Mouse (Mus musculus): ENCODE measurements around the gene Eif4g1. TPM values are rescaled to one million over a fixed set of nuclear protein-coding genes. Genes with fewer than 3 reads are reported as not detected.
A peak's percentile ranks its signal among the peaks of the same experiment; 100 is the strongest.

Gene Eif4g1
- polyA plus RNA-seq, 1 experiment from 2014 or later = 183 TPM

DNA sequence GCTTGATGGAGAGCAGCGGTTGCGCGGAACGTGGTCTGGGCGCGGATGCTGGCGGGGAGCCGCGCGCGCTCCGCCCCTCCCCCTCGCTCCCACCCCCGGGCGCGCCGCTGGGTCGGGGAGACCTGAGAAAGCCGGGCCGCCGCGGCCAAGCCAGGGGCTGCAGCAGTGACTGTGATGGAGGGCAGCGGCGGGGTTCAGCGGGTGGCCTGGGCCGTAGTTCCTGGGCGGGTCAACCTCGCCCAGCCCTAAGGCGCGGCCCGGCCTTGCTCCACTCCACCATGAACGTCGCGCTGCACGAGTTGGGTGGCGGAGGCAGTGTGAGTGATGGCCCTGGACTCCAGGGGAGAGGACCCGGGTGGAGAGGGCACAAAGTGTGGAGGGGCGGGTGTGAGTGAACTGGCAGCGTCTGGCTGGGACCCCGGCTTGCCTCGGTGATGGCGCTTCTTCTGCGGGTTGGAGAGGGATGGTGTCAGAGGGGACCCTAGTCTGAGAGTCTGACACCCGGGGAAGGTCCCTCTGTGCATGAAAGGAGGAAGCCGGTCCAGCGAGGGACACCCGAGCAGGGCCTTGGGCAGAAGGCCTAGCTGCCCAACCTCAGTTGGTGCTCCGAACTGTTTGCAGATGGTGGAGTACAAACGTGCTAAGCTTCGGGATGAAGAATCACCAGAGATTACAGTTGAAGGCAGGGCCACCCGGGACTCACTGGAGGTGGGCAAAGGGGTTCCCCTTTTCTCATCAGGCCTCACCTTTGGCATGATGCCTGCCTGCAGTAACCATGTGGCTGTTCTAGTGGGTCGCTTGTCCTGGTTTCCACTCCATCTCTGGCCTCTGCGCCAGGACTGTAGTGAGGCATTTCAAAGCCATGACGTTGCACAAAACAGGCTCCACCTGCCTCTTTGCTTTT, 38.1 kb upstream of the Eif4g1 start, which contains the start of gene Ece2:
Ece2 (plus strand) TSS at position 98 of the 904 bp plus-strand sequence.
- peaks cover 16% of the 10 kb centered on the region for H3K27me3 ChIP-seq (ENCODE audit: insufficient read depth, low read length)
- no peaks in the 10 kb centered on the region for H3K36me3 ChIP-seq (ENCODE audit: insufficient read depth, low read length)
- H3K4me2 ChIP-seq (replicated peaks; ENCODE audit: low read depth, low read length) = peak within 1 kb of the TSS; percentile 96
- WGBS = 7% methylated on average over 54 of the region's 54 CpGs
- H3K9me3 ChIP-seq (ENCODE audit: low read length) = no peaks in the 10 kb centered on the region
- no peak within 1 kb of the TSS for H3K27ac ChIP-seq (ENCODE audit: low read length)
- ATAC-seq (ENCODE audit: low FRiP score, low TSS enrichment) = peak; percentile 80; the same call in 1 of the 2 replicates
- H3K9ac ChIP-seq (replicated peaks; ENCODE audit: low read length) = peak within 1 kb of the TSS; percentile 71
- H3K4me1 ChIP-seq (ENCODE audit: insufficient read depth, low read length) = peaks cover 12% of the 10 kb centered on the region
- peak within 1 kb of the TSS; percentile 61 for H3K4me3 ChIP-seq (ENCODE audit: low read length)

GRCm38 (mm10) chr16:20637410-20637809, 30.7 kb upstream of the Eif4g1 start:
- no peak overlapping the region for H3K27ac ChIP-seq (ENCODE audit: low read length)
- no peaks in the 10 kb centered on the region for H3K9me3 ChIP-seq (ENCODE audit: low read length)
- no peak overlapping the region for H3K4me3 ChIP-seq (ENCODE audit: low read length)
- WGBS = 74% methylated on average over 8 of the region's 8 CpGs
- no peak overlapping the region for H3K9ac ChIP-seq (replicated peaks; ENCODE audit: low read length)
- no peak overlapping the region for H3K4me2 ChIP-seq (replicated peaks; ENCODE audit: low read depth, low read length)
- no peaks in the 10 kb centered on the region for H3K36me3 ChIP-seq (ENCODE audit: insufficient read depth, low read length)
- H3K27me3 ChIP-seq (ENCODE audit: insufficient read depth, low read length) = no peaks in the 10 kb centered on the region
- ATAC-seq (ENCODE audit: low FRiP score, low TSS enrichment) = no peak
- H3K4me1 ChIP-seq (ENCODE audit: insufficient read depth, low read length) = no peaks in the 10 kb centered on the region

DNA sequence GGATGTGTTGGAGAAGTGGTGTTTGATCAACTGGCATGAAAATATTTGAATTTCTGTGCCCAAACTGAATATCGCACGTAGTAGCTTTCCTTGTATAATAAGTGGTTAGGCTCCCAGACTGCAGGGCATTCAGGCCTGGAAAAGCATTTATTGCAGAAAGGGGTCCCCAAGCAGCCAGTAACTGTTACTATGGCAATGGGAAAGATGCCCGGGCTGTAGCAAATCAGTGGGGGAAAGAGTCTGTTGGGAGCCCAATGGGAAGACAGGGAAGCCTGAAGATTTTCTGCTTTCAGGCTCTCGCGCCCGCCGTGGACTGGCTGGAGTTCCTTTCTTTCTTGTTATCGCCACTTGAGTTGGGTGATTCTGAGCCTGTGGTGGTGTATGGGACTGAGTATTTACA, 29.7 kb upstream of the Eif4g1 start:
- Histone ChIP-seq H3K9ac (replicated peaks; ENCODE audit: low read length) (no peak overlapping the region), H3K4me3 (ENCODE audit: low read length) (no peak overlapping the region), H3K36me3 (ENCODE audit: insufficient read depth, low read length) (no peaks in the 10 kb centered on the region), H3K27me3 (ENCODE audit: insufficient read depth, low read length) (no peaks in the 10 kb centered on the region), H3K27ac (ENCODE audit: low read length) (no peak overlapping the region), H3K9me3 (ENCODE audit: low read length) (no peaks in the 10 kb centered on the region), H3K4me2 (replicated peaks; ENCODE audit: low read depth, low read length) (no peak overlapping the region), H3K4me1 (ENCODE audit: insufficient read depth, low read length) (no peaks in the 10 kb centered on the region)
- ATAC-seq (ENCODE audit: low FRiP score, low TSS enrichment) = no peak
- 78% methylated on average over 8 of the region's 8 CpGs for WGBS

DNA sequence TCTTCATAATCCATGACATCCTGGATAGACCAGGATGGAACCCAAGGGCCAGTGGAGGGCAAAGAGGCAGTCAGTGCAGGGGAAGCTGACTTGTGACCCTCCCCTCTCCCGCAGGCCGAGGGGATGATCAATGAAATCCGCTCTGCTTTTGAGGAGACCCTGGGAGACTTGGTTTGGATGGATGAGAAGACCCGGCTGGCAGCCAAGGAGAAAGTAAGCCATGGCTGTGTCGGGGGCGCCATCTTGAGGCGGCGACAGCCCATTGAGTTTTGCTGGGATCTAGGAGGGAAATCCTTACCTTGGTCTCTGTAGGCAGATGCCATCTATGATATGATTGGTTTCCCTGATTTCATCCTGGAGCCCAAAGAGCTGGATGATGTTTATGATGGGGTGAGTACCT, 26.0 kb upstream of the Eif4g1 start:
- no peak overlapping the region for H3K27ac ChIP-seq (ENCODE audit: low read length)
- under 1% methylated on average over 8 of the region's 8 CpGs for WGBS
- no peaks in the 10 kb centered on the region for H3K4me1 ChIP-seq (ENCODE audit: insufficient read depth, low read length)
- no peaks in the 10 kb centered on the region for H3K36me3 ChIP-seq (ENCODE audit: insufficient read depth, low read length)
- H3K4me2 ChIP-seq (replicated peaks; ENCODE audit: low read depth, low read length) = no peak overlapping the region
- H3K9ac ChIP-seq (replicated peaks; ENCODE audit: low read length) = no peak overlapping the region
- no peak overlapping the region for H3K4me3 ChIP-seq (ENCODE audit: low read length)
- H3K9me3 ChIP-seq (ENCODE audit: low read length) = no peaks in the 10 kb centered on the region
- no peaks in the 10 kb centered on the region for H3K27me3 ChIP-seq (ENCODE audit: insufficient read depth, low read length)
- peak; percentile 54 for ATAC-seq (ENCODE audit: low FRiP score, low TSS enrichment)

DNA sequence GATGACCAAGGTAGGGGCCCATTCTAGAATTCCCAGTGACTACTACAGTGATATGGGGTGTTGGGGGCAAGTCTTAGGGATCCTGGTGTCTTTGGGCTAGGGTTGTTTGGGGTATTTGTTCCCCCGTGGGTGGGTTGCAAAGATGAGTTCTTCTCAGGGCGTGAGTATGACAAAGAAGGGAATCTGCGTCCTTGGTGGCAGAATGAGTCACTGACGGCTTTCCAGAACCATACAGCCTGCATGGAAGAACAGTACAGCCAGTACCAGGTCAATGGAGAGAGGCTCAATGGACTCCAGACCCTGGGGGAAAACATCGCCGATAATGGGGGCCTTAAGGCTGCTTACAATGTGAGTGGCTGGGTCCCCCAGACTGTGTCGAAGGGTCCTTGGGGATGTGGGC, 24.2 kb upstream of the Eif4g1 start:
- H3K27ac ChIP-seq (ENCODE audit: low read length) = no peak overlapping the region
- no peaks in the 10 kb centered on the region for H3K27me3 ChIP-seq (ENCODE audit: insufficient read depth, low read length)
- no peak overlapping the region for H3K4me2 ChIP-seq (replicated peaks; ENCODE audit: low read depth, low read length)
- H3K4me1 ChIP-seq (ENCODE audit: insufficient read depth, low read length) = no peaks in the 10 kb centered on the region
- H3K9me3 ChIP-seq (ENCODE audit: low read length) = no peaks in the 10 kb centered on the region
- 83% methylated on average over 7 of the region's 7 CpGs for WGBS
- H3K4me3 ChIP-seq (ENCODE audit: low read length) = no peak overlapping the region
- ATAC-seq (ENCODE audit: low FRiP score, low TSS enrichment) = no peak
- no peak overlapping the region for H3K9ac ChIP-seq (replicated peaks; ENCODE audit: low read length)
- H3K36me3 ChIP-seq (ENCODE audit: insufficient read depth, low read length) = no peaks in the 10 kb centered on the region

- peaks cover 16% of the 10 kb centered on the region for H3K4me1 ChIP-seq (ENCODE audit: insufficient read depth, low read length)
- ATAC-seq (ENCODE audit: low FRiP score, low TSS enrichment) = peak; percentile 96
- H3K27ac ChIP-seq (ENCODE audit: low read length) = peak within 1 kb of the TSS; percentile 84
- peak within 1 kb of the TSS; percentile 90 for H3K9ac ChIP-seq (replicated peaks; ENCODE audit: low read length)
- no peaks in the 10 kb centered on the region for H3K27me3 ChIP-seq (ENCODE audit: insufficient read depth, low read length)
- H3K9me3 ChIP-seq (ENCODE audit: low read length) = no peaks in the 10 kb centered on the region
- peak within 1 kb of the TSS; percentile 80 for H3K4me3 ChIP-seq (ENCODE audit: low read length)
- H3K4me2 ChIP-seq (replicated peaks; ENCODE audit: low read depth, low read length) = peak within 1 kb of the TSS; percentile 84
- WGBS = 2% methylated on average over 46 of the region's 46 CpGs
- peaks cover 23% of the 10 kb centered on the region for H3K36me3 ChIP-seq (ENCODE audit: insufficient read depth, low read length)
Measured at GRCm38 (mm10) chr16:20651076-20651946, 16.8 kb upstream of the Eif4g1 start, which contains the start of gene Psmd2. Gene Psmd2, plus strand, starts transcription at chr16:20651652.

GRCm38 (mm10) chr16:20651947-20652310, 16.2 kb upstream of the Eif4g1 start:
- Histone ChIP-seq H3K4me2 (replicated peaks; ENCODE audit: low read depth, low read length) (peak overlapping the region; percentile 84), H3K4me1 (ENCODE audit: insufficient read depth, low read length) (peaks cover 16% of the 10 kb centered on the region), H3K27me3 (ENCODE audit: insufficient read depth, low read length) (no peaks in the 10 kb centered on the region), H3K9me3 (ENCODE audit: low read length) (no peaks in the 10 kb centered on the region), H3K36me3 (ENCODE audit: insufficient read depth, low read length) (peaks cover 29% of the 10 kb centered on the region), H3K9ac (replicated peaks; ENCODE audit: low read length) (peak overlapping the region; percentile 90), H3K27ac (ENCODE audit: low read length) (peak overlapping the region; percentile 43; the same call in 1 of the 2 replicates), H3K4me3 (ENCODE audit: low read length) (peak overlapping the region; percentile 80)
- ATAC-seq (ENCODE audit: low FRiP score, low TSS enrichment) = no peak; the same call in 1 of the 2 replicates
- WGBS = 8% methylated on average over 12 of the region's 12 CpGs

DNA sequence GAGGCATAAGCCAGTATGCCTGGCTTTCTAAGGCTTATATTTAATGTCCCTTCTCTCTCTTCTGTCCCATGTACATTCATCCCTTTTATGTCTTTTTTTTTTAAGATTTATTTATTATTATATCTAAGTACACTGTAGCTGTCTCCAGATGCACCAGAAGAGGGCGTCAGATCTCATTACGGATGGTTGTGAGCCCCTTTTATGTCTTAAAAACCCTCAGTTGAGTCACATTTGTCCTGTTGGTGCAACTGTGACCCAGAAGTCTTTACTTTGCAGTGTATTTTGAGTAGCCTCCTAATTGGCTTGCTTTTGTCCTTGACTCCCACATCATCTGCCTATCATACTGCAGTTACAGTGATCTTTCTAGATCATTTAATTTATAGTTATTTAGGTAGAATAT, 14.8 kb upstream of the Eif4g1 start:
- Histone ChIP-seq H3K27ac (ENCODE audit: low read length) (no peak overlapping the region), H3K27me3 (ENCODE audit: insufficient read depth, low read length) (no peaks in the 10 kb centered on the region), H3K4me2 (replicated peaks; ENCODE audit: low read depth, low read length) (no peak overlapping the region), H3K36me3 (ENCODE audit: insufficient read depth, low read length) (peaks cover 43% of the 10 kb centered on the region), H3K9me3 (ENCODE audit: low read length) (no peaks in the 10 kb centered on the region), H3K4me1 (ENCODE audit: insufficient read depth, low read length) (peaks cover 16% of the 10 kb centered on the region), H3K4me3 (ENCODE audit: low read length) (no peak overlapping the region), H3K9ac (replicated peaks; ENCODE audit: low read length) (0 out of 2 replicates have a peak overlapping the region, but pooled peaks have one; percentile 35)
- no peak for ATAC-seq (ENCODE audit: low FRiP score, low TSS enrichment)
- 63% methylated on average over 2 of the region's 2 CpGs for WGBS

- no peak overlapping the region for H3K27ac ChIP-seq (ENCODE audit: low read length)
- no peak overlapping the region for H3K4me2 ChIP-seq (replicated peaks; ENCODE audit: low read depth, low read length)
- peaks cover 5% of the 10 kb centered on the region for H3K4me1 ChIP-seq (ENCODE audit: insufficient read depth, low read length)
- H3K4me3 ChIP-seq (ENCODE audit: low read length) = no peak overlapping the region
- ATAC-seq (ENCODE audit: low FRiP score, low TSS enrichment) = no peak
- WGBS = 92% methylated on average over 4 of the region's 4 CpGs
- H3K27me3 ChIP-seq (ENCODE audit: insufficient read depth, low read length) = no peaks in the 10 kb centered on the region
- no peaks in the 10 kb centered on the region for H3K9me3 ChIP-seq (ENCODE audit: low read length)
- H3K36me3 ChIP-seq (ENCODE audit: insufficient read depth, low read length) = peaks cover 74% of the 10 kb centered on the region
- H3K9ac ChIP-seq (replicated peaks; ENCODE audit: low read length) = no peak overlapping the region
Measured at GRCm38 (mm10) chr16:20657661-20658060, 10.5 kb upstream of the Eif4g1 start.

Data from kidney, embryonic 16.5 days (tissue).